Mouse (Mus musculus) CD4-positive naive resting alpha-beta T cell, adult 57 days (primary cell): ENCODE results near the gene Ttc3. TPM values are rescaled to one million over a fixed set of nuclear protein-coding genes. Genes with fewer than 3 reads are reported as not detected.

ENCODE experiments used
- total RNA-seq: library from RNA; stranded (reverse); gene quantifications from one replicate; pipeline ENCODE4 v1.2.4, GENCODE M21; 2023

The Ttc3 gene
- total RNA-seq: 134 TPM

DNA sequence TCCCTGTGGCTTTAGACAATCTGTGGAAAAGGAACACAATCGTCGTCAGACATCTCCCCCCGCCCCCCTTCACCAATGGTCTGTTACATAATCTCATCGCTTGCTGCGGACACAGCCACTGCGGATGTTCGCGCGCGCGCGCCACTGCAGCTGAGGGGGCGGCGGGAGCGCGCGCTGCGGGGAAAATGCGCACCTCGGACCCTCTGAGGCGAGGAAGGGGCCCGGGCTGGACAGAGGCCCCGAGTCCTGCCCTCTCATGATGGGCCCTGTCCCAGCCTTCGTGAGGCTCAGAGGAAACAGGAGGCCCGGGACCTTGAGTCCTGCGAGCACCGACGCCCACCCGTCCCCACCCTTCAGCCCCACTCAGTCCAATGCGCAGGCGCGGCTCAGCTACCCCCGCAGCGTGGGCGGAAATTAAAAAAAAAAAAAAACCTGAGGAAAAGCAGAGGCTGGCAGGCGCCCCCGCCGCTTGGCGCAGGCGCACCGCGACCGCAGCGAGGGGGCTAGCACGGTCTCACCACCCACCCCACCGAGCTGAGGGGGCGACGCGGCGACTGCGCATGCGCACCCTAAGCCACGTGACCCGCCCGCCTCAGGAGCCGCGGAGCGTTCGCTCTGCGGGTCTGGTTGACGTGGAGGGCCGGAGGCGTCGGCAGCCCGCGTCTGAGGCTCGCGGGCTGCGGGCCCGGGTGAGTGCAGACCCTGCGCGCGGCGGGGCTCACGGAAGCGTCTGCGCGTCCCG lies at the start of gene Ttc3:
Gene Ttc3 (plus strand): TSS at position 446 of the 742 bp plus-strand sequence.

GRCm38 (mm10) chr16:94327781-94328711 lies 42.4 kb upstream of the Ttc3 start, which contains the start of gene Ripply3:
Ripply3 (plus strand) TSS chr16:94328420.

DNA sequence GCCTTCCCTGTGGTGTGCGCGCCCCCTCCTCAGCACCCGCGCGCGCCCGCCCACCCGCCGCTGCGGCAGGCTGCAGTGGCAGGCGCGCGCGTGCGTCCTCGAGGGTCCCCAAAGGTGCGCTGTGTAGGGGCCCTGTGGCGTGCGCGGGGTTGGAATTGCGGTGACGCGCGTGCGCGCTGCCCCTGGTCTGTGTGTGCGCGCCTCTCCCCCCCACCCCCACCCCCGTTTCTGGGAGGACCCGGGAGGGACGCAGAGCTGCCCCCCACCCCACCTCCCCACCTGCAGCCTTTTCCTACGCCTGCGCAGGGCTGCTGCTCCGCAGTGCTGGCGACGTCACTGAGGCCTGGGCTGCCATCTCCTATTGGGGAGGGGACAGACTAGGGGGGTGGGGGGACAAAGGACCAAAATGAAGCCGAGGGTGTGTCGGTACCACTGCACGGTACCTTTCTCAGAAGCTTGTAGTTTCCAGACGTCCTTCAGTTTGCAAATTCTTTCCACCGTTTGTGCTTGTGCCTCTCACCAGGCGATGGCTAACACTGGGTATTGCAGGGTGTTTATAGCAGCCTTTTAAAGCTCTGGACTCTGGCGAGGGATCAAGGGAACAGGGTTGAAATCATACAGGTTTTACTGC lies 998 bp downstream of the Ttc3 start, which contains the start of gene Pigp:
Gene Pigp (minus strand): TSS at position 542 of the 631 bp plus-strand sequence.

Other genes starting within 250 kb of the Ttc3 start
- gene Hlcs, start 57.0 kb upstream of the Ttc3 start, total RNA-seq: 50.0 TPM
- not detected for gene Ripply3, start 42.2 kb upstream of the Ttc3 start, total RNA-seq
- 36.0 TPM for gene Pigp, start 1.2 kb downstream of the Ttc3 start, total RNA-seq
- 30.2 TPM for gene Vps26c, start 156.2 kb downstream of the Ttc3 start, total RNA-seq
- gene Dyrk1a, start 199.4 kb downstream of the Ttc3 start, total RNA-seq: 131 TPM